Mouse (Mus musculus) G1E (cell line): ENCODE data around the gene Nfic. TPM values are rescaled to one million over a fixed set of nuclear protein-coding genes. Genes with fewer than 3 reads are reported as not detected.

ENCODE experiments used
- ATAC-seq: 2 replicates; pipeline ENCODE4 v1.8.0; 2016; ENCODE audit warnings: mild to moderate bottlenecking; ENCODE audit not compliant: insufficient number of reproducible peaks, poor library complexity, low FRiP score, severe bottlenecking; ENCODE audit errors: extremely low read depth
- DNase-seq: peaks from one replicate; pipeline ENCODE4 v3.0.0; 2012; ENCODE audit warnings: low spot score
- H3K27me3 ChIP-seq: 2 replicates; pipeline ENCODE4 v1.6.1; 2012; ENCODE audit warnings: mild to moderate bottlenecking, low read length, inconsistent platforms; ENCODE audit not compliant: insufficient read depth
- H3K36me3 ChIP-seq: replicated peaks from 2 replicates; pipeline ENCODE3; 2012; ENCODE audit warnings: mild to moderate bottlenecking, inconsistent platforms
- H3K4me1 ChIP-seq: 2 replicates; pipeline ENCODE4 v1.6.1; 2012; ENCODE audit warnings: low read depth, low read length, inconsistent platforms, mixed read lengths; ENCODE audit not compliant: insufficient read depth
- H3K4me3 ChIP-seq: 2 replicates; pipeline ENCODE4 v1.5.1; 2012; ENCODE audit warnings: low read depth, mild to moderate bottlenecking, inconsistent platforms, low read length, moderate library complexity, mixed read lengths
- H3K9me3 ChIP-seq: replicated peaks from 2 replicates; pipeline ENCODE4 v1.6.1; 2012; ENCODE audit warnings: inconsistent platforms
- CTCF ChIP-seq: IDR thresholded peaks from 2 replicates; pipeline ENCODE4 v1.5.1; 2012; ENCODE audit warnings: low read depth, low read length, inconsistent platforms, mixed read lengths
- GATA1 ChIP-seq: IDR thresholded peaks from 2 replicates; pipeline ENCODE4 v1.6.1; 2012; ENCODE audit warnings: borderline replicate concordance, low read length, inconsistent platforms, mixed read lengths
- GATA2 ChIP-seq: IDR thresholded peaks from 2 replicates; pipeline ENCODE4 v1.6.1; 2012; ENCODE audit warnings: low read depth, low read length, inconsistent platforms, borderline replicate concordance
- POLR2AphosphoS5 ChIP-seq: IDR thresholded peaks from 2 replicates; pipeline ENCODE4 v1.6.1; 2012; ENCODE audit warnings: low read depth, low read length, inconsistent platforms; ENCODE audit not compliant: insufficient replicate concordance
- TAL1 ChIP-seq: conservative IDR thresholded peaks from 2 replicates; pipeline ENCODE4 v1.6.1; 2012; ENCODE audit warnings: low read depth, low read length, inconsistent platforms, mixed read lengths
- polyA plus RNA-seq: library from polyadenylated mRNA; stranded (reverse); fragments of >175 nt; gene quantifications from 2 replicates; pipeline ENCODE4 v1.2.3, GENCODE M21; 2012
- total RNA-seq, 2 experiments: library from RNA; stranded (forward) in 1 of 2; stranded (reverse) in 1 of 2; fragments of 200-1000 nt in 1 of 2; fragments of >200 nt in 1 of 2; fragmentation: Nextera tagmentation in 1 of 2; gene quantifications; 2 replicates each; pipeline ENCODE4 v1.2.3; 2014 to 2017

Nfic gene
- total and polyA plus RNA-seq, 3 experiments: 0.66 to 16.1 (median 9.5) TPM

DNA sequence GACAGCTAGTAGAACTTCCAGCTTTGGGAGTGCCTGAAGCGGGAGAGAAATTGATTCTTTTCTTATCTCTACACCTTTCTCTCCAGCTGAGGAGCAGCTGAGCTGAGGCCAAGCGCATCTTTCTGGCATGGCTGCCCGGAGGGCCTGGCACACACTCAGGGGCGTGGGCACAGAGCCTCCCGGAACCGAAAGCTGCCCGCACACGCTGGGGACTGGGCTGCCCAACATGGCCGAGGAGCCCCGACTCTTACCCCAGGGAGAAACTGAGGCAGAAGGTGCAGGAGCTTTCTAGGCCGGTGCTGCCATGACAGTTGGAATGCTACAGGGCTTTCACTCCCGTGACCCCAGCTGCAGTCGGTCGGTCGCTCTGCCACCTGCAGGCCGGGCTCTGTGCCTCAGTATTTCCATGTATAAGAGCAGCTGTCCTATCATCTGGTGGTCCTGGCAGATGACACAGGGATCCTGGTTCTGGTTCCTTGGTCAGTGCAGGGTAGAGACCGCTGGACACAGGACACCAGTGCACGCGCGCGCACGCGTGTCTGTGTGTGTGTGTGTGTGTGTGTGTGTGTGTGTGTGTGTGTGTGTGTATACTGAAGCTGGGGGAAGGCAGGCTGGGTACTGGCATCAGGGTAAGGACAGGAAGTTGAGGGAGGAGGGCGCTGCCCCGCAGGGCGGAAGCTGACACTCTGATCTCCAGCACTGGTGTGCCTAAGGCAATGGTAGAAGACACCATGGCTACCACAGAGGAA is 21.7 kb downstream of the Nfic start:
- H3K36me3 ChIP-seq: no peaks in the 10 kb centered on the region
- H3K9me3 ChIP-seq: no peaks in the 10 kb centered on the region
- no peak overlapping the region; the same call in 1 of the 2 replicates for H3K4me3 ChIP-seq
- DNase-seq: no peak
- no peak for TF ChIP-seq POLR2AphosphoS5
- no peak for TF ChIP-seq TAL1
- TF ChIP-seq GATA1: no peak
- no peak for TF ChIP-seq GATA2
- H3K4me1 ChIP-seq: peaks cover 53% of the 10 kb centered on the region
- ATAC-seq: no peak
- peaks cover 43% of the 10 kb centered on the region for H3K27me3 ChIP-seq

DNA sequence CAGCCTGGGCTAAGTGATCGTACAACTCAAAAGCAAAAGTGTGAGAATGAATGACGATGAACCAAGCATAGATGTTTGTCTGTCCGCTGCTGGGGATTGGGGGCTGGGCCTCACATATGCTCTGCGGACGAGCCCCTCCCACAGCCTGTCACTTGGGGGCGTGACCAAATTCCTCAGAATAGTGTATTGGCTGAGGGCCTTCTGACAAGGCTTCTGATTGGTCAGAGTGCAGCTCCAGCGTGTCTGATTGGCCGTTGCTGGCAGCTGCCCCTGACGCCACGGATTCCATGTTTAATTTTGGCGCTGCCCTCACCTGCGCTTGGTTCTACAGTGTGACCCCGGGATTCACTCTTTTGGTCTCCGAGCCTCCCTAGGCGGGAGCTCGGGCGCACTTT is 22.6 kb downstream of the Nfic start:
- Histone ChIP-seq H3K4me3 (peak overlapping the region; percentile 28; the same call in 1 of the 2 replicates), H3K36me3 (no peaks in the 10 kb centered on the region), H3K27me3 (peaks cover 51% of the 10 kb centered on the region), H3K4me1 (peaks cover 53% of the 10 kb centered on the region), H3K9me3 (no peaks in the 10 kb centered on the region)
- ATAC-seq (peak; percentile 79), DNase-seq (peak; percentile 98)
- TF ChIP-seq POLR2AphosphoS5: no peak
- TF ChIP-seq GATA2: no peak
- no peak for TF ChIP-seq TAL1
- TF ChIP-seq GATA1: no peak
- no peak for TF ChIP-seq CTCF

DNA sequence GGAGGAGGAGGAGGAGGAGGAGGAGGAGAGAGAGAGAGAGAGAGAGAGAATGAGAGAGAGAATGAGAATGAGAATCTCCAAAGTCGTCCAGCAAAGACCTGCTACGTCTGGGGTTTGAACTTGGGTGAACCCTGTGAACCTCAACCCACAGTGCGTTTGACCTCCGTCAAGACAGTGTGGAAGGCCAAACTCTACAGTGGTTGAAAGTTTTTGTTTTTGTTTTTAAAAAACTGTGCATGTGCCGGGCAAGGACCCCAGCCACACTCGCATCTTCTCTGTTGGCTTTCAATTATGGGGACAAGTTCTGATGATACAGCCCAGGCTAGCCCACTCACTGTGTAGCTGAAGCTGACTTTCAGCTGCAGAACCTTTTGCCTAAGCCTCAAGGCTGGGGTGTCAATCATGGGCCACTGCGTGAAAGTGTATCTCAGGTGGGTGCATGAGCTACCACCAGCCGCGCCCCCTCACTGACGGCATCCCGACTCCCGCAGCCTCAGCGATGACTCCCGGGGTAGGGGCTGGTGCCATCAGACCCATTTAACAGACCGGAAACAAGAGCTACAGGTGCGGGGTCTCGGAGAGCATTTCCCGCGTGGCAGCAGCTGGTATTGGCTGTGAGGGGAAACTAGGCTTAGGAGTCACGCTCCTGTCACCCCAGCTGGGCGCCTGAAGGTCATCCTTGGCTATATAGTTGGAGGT is 23.1 kb downstream of the Nfic start:
- Histone ChIP-seq H3K27me3 (peaks cover 56% of the 10 kb centered on the region), H3K36me3 (no peaks in the 10 kb centered on the region), H3K4me1 (peaks cover 55% of the 10 kb centered on the region), H3K9me3 (no peaks in the 10 kb centered on the region), H3K4me3 (no peak overlapping the region; the same call in 1 of the 2 replicates)
- TF ChIP-seq GATA1 (no peak), GATA2 (no peak), CTCF (no peak), POLR2AphosphoS5 (no peak), TAL1 (no peak)
- DNase-seq (no peak), ATAC-seq (no peak)

DNA sequence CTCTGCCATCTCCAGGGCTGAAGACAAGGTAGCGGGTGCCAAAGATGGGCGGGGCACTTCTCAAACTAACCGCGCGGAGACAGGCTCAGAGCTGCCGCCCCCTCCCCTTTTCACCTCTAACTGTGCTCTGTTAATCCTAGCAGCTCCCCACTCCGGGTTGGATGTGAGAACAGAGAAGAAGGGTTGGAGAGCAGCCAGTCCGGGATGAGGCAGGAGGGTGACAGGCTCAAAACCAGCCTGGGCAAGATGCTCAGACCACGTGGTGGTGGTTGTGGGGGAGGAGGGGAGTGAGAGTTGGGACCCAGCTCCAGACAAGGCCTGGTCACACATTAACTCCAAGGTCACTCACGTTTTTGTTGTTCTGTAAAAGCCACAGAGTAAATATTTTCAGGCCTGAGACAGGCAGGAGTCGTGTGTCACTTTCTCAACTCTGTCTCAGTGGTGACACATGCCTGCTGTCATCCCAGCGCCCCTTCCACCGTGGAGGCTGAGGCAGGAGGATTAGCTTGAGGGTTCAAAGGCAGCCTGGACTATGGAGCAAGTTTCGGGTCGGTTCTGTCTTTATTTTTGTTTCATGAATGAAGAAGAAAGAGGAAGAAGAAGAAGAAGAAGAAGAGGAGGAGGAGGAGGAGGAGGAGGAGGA is 23.8 kb downstream of the Nfic start:
- ATAC-seq: no peak
- H3K36me3 ChIP-seq: no peaks in the 10 kb centered on the region
- peaks cover 63% of the 10 kb centered on the region for H3K27me3 ChIP-seq
- no peaks in the 10 kb centered on the region for H3K9me3 ChIP-seq
- peaks cover 61% of the 10 kb centered on the region for H3K4me1 ChIP-seq
- peak overlapping the region; percentile 77; the same call in 1 of the 2 replicates for H3K4me3 ChIP-seq
- no peak for DNase-seq
- TF ChIP-seq POLR2AphosphoS5: no peak
- TF ChIP-seq GATA2: no peak
- TF ChIP-seq GATA1: no peak
- TF ChIP-seq CTCF: no peak
- no peak for TF ChIP-seq TAL1

DNA sequence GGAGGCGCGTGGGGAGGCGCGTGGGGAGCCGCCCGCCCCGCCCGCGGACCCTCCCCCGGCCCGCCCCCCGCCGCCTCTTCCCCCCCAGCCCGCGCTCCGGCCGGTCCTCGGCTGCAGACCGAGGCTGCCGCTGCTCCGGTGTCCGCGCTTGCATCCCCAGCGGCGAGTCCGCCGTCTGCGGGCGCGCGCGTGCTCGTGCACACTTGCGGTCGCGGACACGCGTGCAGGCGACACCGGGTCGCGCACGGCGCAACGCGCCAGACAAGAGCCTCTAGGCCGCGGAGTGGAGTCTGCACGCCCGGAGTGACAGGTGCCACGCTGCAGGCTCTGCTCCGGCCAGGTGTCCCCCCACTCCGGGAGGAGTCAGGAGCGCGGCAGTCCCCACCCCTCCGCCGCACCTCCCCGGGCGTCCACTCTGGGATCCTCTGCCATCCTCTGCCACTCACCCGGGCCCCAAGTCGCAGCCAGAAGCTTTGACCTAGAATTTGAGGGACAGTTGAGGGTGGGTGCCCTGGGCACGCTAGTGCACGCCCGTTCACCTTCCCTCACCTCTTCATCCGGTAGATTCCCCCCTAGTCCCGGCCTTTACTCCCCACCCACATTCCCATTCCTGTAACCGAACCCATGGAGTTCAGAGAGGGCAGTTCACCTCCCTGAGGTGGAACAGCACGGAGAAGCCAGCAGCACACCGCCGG is 24.5 kb downstream of the Nfic start:
- TF ChIP-seq GATA1: no peak
- no peak for TF ChIP-seq GATA2
- no peak for TF ChIP-seq TAL1
- no peak for TF ChIP-seq POLR2AphosphoS5
- no peak for TF ChIP-seq CTCF
- no peak for ATAC-seq

More for the DNA sequence above, 24.5 kb downstream of the Nfic start:
- DNase-seq: no peak
- Histone ChIP-seq H3K36me3 (no peaks in the 10 kb centered on the region), H3K27me3 (peaks cover 69% of the 10 kb centered on the region), H3K4me1 (peaks cover 68% of the 10 kb centered on the region), H3K4me3 (peak overlapping the region; percentile 77), H3K9me3 (no peaks in the 10 kb centered on the region)
